Mouse (Mus musculus): ENCODE measurements at regions not wholly inside any gene's neighbourhood (a gene's known extent, or its start where the extent isn't known, plus 50 kb on each side); places are given as distances from the start of the nearest gene placed in this dataset.
"Not testable (repeated sequence)": the region's sequence is repeated elsewhere in the genome, so short reads cannot be mapped to it uniquely, and the experiment has no call there.

DNA sequence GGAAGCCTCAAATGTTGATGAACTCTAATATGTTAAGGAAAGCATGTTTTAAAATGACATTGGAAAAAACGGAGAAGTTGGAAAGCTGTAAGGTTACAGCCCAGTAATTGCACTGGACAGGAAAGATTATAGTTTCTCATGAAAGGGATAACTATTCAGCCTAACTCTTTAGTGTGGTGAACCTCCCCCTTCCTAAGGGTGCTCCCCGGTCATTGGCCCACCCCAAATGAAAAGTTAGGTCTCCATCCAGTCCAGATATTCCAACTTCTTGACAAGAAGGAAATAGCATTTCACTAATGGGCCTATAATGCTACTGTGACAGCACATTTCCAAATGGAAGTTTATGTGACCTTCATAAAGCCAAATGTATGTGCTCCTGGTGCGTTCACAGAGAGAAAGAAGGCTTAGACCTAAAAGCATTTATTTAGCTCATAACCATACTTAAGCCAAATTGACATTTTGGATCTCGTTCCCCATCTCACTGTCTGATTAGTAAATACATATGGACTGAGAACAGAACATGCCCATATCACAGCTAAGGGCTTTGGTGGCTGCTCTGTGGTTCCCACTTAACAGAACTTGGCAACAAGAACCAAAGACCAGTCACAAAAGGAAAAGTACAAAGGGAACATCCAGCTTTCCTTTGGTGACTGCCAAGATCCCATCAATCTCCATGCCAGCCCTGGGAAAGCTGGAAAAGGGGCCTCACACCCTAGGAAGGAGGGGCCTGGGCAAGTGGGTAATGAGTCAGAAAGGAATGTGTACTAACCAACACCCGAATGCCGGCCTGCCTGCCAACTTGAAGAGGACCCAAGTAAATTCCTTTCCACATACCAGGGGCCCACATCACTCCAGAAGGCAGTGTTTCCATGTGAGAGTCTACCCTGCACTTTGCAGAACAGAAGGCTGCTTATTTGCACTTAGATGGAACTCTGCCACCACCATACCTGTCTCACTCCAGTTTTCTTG, 155.1 kb upstream of the Chst7 start:
- Histone ChIP-seq H3K4me3 (no peak overlapping the region), H3K9me3 (replicated peaks) (no peaks in the 10 kb centered on the region), H3K27me3 (ENCODE audit: low read depth, poor library complexity, severe bottlenecking) (no peaks in the 10 kb centered on the region), H3K27ac (replicated peaks) (no peak overlapping the region), H3K36me3 (no peaks in the 10 kb centered on the region), H3K4me1 (peaks cover 18% of the 10 kb centered on the region)
- 67% methylated on average over 6 of the region's 6 CpGs for WGBS
- no peak for DNase-seq (ENCODE audit: low spot score)

DNA sequence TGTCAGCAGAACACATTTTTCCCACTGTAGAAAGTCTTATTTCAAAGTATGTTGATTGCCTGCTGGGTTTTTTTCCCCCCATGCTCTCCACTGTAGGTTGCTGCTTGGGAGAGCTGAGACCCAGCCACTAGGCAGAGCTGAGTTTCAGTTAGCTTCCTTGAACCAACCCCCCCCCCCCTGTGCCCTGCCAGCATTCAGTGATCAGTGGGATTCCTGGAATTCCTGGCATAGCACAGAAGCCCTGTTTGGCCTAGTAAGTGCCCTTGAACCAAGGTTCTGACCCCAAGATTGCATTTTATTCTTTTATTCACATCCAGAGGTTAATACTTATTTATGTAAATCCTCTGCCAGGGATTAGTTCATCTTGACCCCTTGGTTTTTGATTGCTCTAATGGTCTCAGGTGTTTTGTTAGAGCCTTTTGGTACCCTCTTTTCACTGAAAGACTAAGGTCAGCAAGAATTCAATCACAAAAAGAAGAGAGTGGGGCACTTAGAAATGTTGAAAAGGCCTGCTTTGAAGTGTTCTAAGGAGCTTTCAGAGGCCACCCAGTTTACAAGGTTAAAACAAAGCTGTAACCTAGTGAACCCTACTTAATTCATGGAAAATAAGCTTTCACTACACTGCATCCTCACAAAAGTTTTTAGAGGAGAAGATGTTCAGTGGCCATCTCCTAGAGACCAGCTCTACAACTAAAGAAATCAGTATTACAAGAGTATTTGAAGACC, 152.6 kb upstream of the Chst7 start:
- Histone ChIP-seq H3K27ac (replicated peaks) (no peak overlapping the region), H3K4me3 (no peak overlapping the region), H3K9me3 (replicated peaks) (no peaks in the 10 kb centered on the region), H3K4me1 (peaks cover 18% of the 10 kb centered on the region), H3K36me3 (no peaks in the 10 kb centered on the region), H3K27me3 (ENCODE audit: low read depth, poor library complexity, severe bottlenecking) (peaks cover 5% of the 10 kb centered on the region; the same call in 1 of the 2 replicates)
- peak; percentile 63 for DNase-seq (ENCODE audit: low spot score)

GRCm38 (mm10) chrX:19917001-19917400, 142.4 kb upstream of the Chst7 start:
- Histone ChIP-seq H3K36me3 (no peaks in the 10 kb centered on the region), H3K27ac (replicated peaks) (no peak overlapping the region), H3K4me3 (no peak overlapping the region), H3K27me3 (ENCODE audit: low read depth, poor library complexity, severe bottlenecking) (no peaks in the 10 kb centered on the region), H3K9me3 (replicated peaks) (no peaks in the 10 kb centered on the region), H3K4me1 (no peaks in the 10 kb centered on the region)
- 95% methylated on average over 1 of the region's 1 CpGs for WGBS
- no peak for DNase-seq (ENCODE audit: low spot score)

GRCm38 (mm10) chrX:19929376-19929775, 130.0 kb upstream of the Chst7 start:
- WGBS = 78% methylated on average over 3 of the region's 3 CpGs
- H3K9me3 ChIP-seq (replicated peaks); H3K36me3 ChIP-seq; H3K4me1 ChIP-seq; DNase-seq (ENCODE audit: low spot score); H3K27ac ChIP-seq (replicated peaks); H3K4me3 ChIP-seq; H3K27me3 ChIP-seq (ENCODE audit: low read depth, poor library complexity, severe bottlenecking): not testable (repeated sequence)

GRCm38 (mm10) chrX:19929866-19930265, 129.5 kb upstream of the Chst7 start:
- Histone ChIP-seq H3K9me3 (replicated peaks) (peaks cover 5% of the 10 kb centered on the region; the same call in 1 of the 2 replicates), H3K27ac (replicated peaks) (no peak overlapping the region), H3K4me3 (no peak overlapping the region), H3K36me3 (no peaks in the 10 kb centered on the region), H3K4me1 (no peaks in the 10 kb centered on the region), H3K27me3 (ENCODE audit: low read depth, poor library complexity, severe bottlenecking) (no peaks in the 10 kb centered on the region)
- 70% methylated on average over 3 of the region's 3 CpGs for WGBS
- no peak for DNase-seq (ENCODE audit: low spot score)

DNA sequence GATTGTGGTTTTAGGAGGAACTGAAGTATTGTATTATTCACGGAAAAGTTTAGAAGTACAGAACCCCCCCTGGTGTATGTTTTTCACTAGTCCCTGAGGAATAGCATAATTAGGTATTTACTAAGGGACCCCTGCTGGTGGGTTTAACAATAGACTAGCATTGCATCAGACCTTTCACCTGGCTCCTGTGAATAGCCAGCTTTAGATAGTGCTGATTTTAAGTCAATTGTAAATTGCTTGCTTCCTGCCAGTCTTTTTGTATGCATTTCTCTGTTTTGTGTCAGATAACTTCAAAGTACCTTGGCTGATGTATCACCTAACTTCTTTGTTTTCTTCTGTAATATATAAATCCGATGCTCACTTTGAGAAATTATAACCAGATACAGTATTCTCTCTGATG, 116.1 kb upstream of the Chst7 start:
- Histone ChIP-seq H3K4me3 (no peak overlapping the region), H3K9me3 (replicated peaks) (no peaks in the 10 kb centered on the region), H3K4me1 (no peaks in the 10 kb centered on the region), H3K36me3 (no peaks in the 10 kb centered on the region), H3K27me3 (ENCODE audit: low read depth, poor library complexity, severe bottlenecking) (no peaks in the 10 kb centered on the region), H3K27ac (replicated peaks) (no peak overlapping the region)
- WGBS = 68% methylated on average over 2 of the region's 2 CpGs
- DNase-seq (ENCODE audit: low spot score) = no peak
